21 mouse cellular contexts compared by ENCODE assay signal in genomic region chr7:137128726-137129125, GRCm38 (mm10).
A peak's percentile ranks its signal among the peaks of the same experiment; 100 is the strongest.
DNase-seq lines count a peak whose midpoint lies in the region; ATAC-seq lines count a peak whose summit lies in the region.
"Had no signal": no experiment of that assay in that cellular context is flagged by ENCODE, and none has a peak within 500 bp of the region (broad histone marks: within the 10 kb centered on the region; RNA-seq: fewer than 3 reads in every experiment).

No protein-coding gene starts in this region.

- no peak overlapping the region for H3K4me3 ChIP-seq in heart, embryonic 11.5 days (ENCODE audit: low read depth, low read length)
- H3K4me3 ChIP-seq: embryonic facial prominence, embryonic 13.5 days; forebrain, embryonic 12.5 days; gastrocnemius, adult 2 months; heart, embryonic 13.5 days; hindbrain, embryonic 13.5 days had no signal

- no peaks in the 10 kb centered on the region for H3K9me3 ChIP-seq in heart, embryonic 11.5 days (replicated peaks; ENCODE audit: control insufficient read depth, low read length)
- H3K9me3 ChIP-seq: embryonic facial prominence, embryonic 13.5 days; forebrain, embryonic 12.5 days; heart, embryonic 13.5 days; hindbrain, embryonic 13.5 days had no signal

- peaks cover 11% of the 10 kb centered on the region for H3K4me1 ChIP-seq in heart, embryonic 11.5 days (ENCODE audit: control insufficient read depth, insufficient read depth, low read length)

- H3K36me3 ChIP-seq in heart, embryonic 11.5 days (ENCODE audit: control insufficient read depth, insufficient read depth, low read length): no peaks in the 10 kb centered on the region
- H3K36me3 ChIP-seq: embryonic facial prominence, embryonic 13.5 days; forebrain, embryonic 12.5 days; heart, embryonic 13.5 days; hindbrain, embryonic 13.5 days had no signal

- DNase-seq in frontal cortex, postnatal 10 days (ENCODE audit: low spot score in 2 of 2): no peak
- DNase-seq in left cerebral cortex, postnatal 14 days (ENCODE audit: low spot score in 2 of 2): peak; percentile 6 to 7
- no peak for DNase-seq in left cerebral cortex, postnatal 4 days
- DNase-seq in right cerebral cortex, adult 2 months (ENCODE audit: low spot score in 2 of 2): peak; percentile 21 to 29
- no peak for DNase-seq in right cerebral cortex, postnatal 10 days (ENCODE audit: low spot score in 2 of 2)
- DNase-seq: adrenal gland, adult 8-10 months; adrenal gland, postnatal 36 days; cerebellum, adult 11-12 months; cerebellum, adult 9-10 months; cerebellum, postnatal 36 days; gastrocnemius, adult 2 months; gastrocnemius, postnatal 25 days; heart, postnatal 36 days had no signal

- no peak overlapping the region for H3K27ac ChIP-seq in heart, embryonic 11.5 days (ENCODE audit: low read depth, low read length)
- H3K27ac ChIP-seq: embryonic facial prominence, embryonic 13.5 days; forebrain, embryonic 12.5 days; gastrocnemius, adult 2 months; heart, embryonic 13.5 days; hindbrain, embryonic 13.5 days; hindbrain, postnatal 0 days had no signal

- peak; percentile 69 for ATAC-seq in frontal cortex, adult (ENCODE audit: low TSS enrichment)
- no peak for ATAC-seq in heart, embryonic 11.5 days (replicated peaks; ENCODE audit: insufficient number of reproducible peaks, low FRiP score, low TSS enrichment)
- ATAC-seq: forebrain, embryonic 16.5 days; hindbrain, postnatal 0 days had no signal

- WGBS in heart, embryonic 11.5 days (ENCODE audit: insufficient replicate concordance): 86% methylated on average over 8 of the region's 8 CpGs

- intact Hi-C loops in left cerebral cortex, postnatal 14 days (cut with DNase I): no loop called here
- intact Hi-C loops in left cerebral cortex, postnatal 4 days (cut with DNase I): no loop called here

- H3K4me2 ChIP-seq in heart, embryonic 11.5 days: no peak overlapping the region
- H3K4me2 ChIP-seq: embryonic facial prominence, embryonic 13.5 days; forebrain, embryonic 12.5 days; heart, embryonic 13.5 days; hindbrain, embryonic 13.5 days had no signal

- no peak overlapping the region for H3K9ac ChIP-seq in heart, embryonic 11.5 days (ENCODE audit: low read depth, low read length)
- H3K9ac ChIP-seq: embryonic facial prominence, embryonic 13.5 days; forebrain, embryonic 12.5 days; heart, embryonic 13.5 days; hindbrain, embryonic 13.5 days had no signal

- no peaks in the 10 kb centered on the region for H3K27me3 ChIP-seq in heart, embryonic 11.5 days (ENCODE audit: control insufficient read depth, insufficient read depth, low read length)

Comparison
In these comparisons a context has a peak if more than half of its experiments do, and no peak if none do; other contexts are left out.
1. DNase-seq: peak in left cerebral cortex, postnatal 14 days (2 of 2) and right cerebral cortex, adult 2 months (2 of 2); none in frontal cortex, postnatal 10 days (0 of 2), left cerebral cortex, postnatal 4 days (single experiment) and right cerebral cortex, postnatal 10 days (0 of 2).